Mouse (Mus musculus) heart, postnatal 25 days (tissue): ENCODE measurements around the gene Sds. TPM values are rescaled to one million over a fixed set of nuclear protein-coding genes. Genes with fewer than 3 reads are reported as not detected.
A peak's percentile ranks its signal among the peaks of the same experiment; 100 is the strongest.

Source experiments
- DNase-seq: peaks from one replicate; pipeline ENCODE4 v3.0.0; 2022; ENCODE audit warnings: low spot score
- intact Hi-C: fragments of 180-260 bp; cut with DNase I; formaldehyde crosslinking; loops from one replicate; pipeline ENCODE4 v1.15.1; 2025
- total RNA-seq, 2 experiments: library from RNA; stranded (reverse); gene quantifications; 2 replicates each; pipeline ENCODE4 v1.2.3; 2021

Gene Sds
- total RNA-seq, 2 experiments from 2014 or later: 1.2 to 1.3 TPM

DNA sequence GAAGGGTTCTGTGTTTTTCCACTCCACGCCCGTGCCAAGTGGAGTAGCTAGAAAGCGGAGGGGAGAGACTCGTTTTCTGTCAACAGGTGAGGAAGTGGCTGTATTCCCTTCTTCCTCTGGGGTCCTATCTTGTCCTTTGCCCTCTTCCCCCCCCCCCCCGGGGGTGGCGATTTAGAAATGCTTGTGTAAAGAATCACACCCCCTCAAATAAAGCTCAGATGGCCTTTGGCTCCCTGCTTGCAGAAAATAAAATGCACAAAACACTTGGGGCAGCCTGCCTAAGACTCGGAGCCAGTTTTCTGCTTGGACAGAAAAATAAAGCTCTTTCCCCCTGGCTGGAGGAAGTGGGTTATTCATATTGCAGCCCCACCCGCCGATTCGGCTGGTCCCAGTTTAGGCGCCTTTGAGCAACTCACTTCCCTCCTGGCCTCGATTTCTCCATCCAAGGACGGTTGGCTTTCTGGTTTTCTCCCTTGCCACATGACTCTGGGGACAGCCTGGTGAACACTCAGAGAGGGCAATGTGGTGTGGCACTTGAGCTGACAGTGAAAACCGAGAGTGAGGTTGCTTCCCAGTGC is 35.4 kb downstream of the Sds start:
- peak; percentile 35 for DNase-seq
- intact Hi-C loops: loop anchor here (5.0 kb wide), 1 partner anchor 76 kb away; the partner anchor contains the start of genes Iqcd and Tpcn1

DNA sequence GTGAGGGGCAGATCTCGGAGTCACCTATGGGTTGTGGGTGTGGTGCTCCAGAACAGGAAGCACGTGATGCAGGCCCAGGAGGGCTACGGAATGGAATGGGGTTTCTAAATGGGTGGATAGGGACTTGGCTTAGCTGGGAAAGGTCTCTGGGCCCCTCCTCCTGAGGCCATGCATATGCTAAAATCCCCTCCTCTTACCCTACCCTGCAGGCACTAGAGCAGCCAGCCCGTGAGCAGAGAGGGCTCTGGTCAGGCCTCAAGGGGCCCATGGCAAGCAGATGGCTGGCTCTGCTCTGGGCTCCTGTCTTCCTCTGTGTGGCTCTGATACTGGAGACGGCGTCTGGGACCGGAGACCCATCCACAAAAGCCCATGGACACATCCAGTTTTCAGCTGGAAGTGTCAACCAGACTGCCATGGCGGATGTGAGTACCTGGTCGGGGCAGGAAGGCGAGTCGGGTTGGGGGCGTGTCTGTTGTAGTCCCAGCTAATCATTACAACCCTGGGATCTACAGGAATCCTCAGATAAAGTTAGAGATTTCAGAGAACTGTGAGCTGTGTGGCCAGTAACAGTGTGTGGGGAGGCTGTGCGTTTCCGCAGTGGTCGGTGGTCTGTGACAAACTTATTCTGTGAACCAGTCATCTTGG is 36.7 kb downstream of the Sds start:
- no peak for DNase-seq
- intact Hi-C loops: loop anchor here (5.0 kb wide), 1 partner anchor 74 kb away; the partner anchor contains the start of genes Iqcd and Tpcn1

DNA sequence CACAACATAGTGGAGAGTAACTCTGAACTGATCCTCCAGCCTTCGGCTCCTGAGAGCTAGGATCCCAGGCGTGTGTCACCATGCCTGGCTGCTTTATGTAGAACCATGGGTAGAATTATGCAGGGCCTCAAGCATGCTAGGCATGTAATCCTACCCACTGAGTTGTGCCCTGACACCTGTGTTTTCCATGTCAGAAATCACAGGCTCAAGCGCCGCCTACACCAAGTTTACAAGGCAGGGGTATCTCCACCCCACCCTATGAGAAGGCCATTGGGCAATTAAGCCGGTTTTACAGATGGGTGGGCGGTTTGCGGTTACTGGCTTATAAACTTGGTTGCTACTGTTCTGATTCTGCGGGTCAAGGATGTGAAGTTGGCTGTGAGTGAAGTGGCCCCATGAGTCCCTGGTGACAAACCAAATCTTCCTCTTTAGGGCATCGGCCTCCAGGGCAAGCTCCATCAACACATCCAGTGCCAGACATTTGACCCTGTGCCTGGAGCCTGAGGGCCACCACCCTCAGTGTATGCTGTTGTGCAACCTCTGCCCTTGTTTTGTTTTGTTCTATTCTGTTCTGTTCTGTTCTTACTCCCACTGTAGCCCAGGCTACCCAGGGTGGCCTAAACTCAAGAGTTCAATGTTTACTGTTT is 37.8 kb downstream of the Sds start:
- no peak for DNase-seq

DNA sequence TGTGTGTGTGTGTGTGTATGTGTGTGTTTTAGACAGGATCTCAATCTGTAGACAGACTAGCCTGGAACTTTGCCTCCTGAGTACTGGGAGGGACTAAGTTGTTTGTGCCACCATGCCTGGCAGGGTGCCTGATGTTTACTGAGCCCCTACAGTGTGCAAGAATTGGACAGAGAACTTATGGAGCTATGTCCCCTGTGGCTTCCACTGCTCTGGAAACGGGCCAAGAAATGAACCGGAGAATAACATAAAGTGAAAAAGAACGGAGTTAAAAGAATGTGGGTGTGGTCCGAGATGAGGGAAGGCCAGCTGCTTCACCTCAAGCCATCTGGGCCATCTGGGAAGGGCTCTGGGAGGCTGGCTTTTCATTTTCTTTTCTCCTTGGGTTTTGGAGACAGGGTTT is 38.4 kb downstream of the Sds start:
- intact Hi-C loops: loop anchor here (5.0 kb wide), 1 partner anchor 73 kb away; the partner anchor contains the start of genes Iqcd and Tpcn1
- no peak for DNase-seq

More for the DNA sequence above, 37.8 kb downstream of the Sds start:
- intact Hi-C loops: loop anchor here (5.0 kb wide), 1 partner anchor 73 kb away; the partner anchor contains the start of genes Iqcd and Tpcn1

DNA sequence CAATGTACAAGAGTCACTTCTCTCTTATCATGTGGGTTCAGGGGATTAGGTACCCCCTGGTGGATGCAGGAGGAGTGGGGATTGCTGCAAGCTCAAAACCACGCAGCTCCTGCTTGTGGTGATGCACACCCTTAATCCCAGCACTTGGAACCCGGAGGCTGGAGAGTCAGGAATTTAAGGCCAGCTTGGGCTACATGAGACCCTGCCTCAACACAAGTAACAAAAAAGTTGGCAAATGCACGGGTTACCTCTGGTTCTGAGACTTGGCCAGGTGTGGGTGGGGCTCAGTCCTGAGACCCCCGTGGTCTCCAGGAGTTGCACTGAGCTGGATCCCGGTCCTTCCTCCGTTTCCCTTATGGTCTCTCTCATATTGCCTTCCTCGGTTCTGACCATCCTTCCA is 39.1 kb downstream of the Sds start:
- intact Hi-C loops: no loop called here
- DNase-seq: no peak

DNA sequence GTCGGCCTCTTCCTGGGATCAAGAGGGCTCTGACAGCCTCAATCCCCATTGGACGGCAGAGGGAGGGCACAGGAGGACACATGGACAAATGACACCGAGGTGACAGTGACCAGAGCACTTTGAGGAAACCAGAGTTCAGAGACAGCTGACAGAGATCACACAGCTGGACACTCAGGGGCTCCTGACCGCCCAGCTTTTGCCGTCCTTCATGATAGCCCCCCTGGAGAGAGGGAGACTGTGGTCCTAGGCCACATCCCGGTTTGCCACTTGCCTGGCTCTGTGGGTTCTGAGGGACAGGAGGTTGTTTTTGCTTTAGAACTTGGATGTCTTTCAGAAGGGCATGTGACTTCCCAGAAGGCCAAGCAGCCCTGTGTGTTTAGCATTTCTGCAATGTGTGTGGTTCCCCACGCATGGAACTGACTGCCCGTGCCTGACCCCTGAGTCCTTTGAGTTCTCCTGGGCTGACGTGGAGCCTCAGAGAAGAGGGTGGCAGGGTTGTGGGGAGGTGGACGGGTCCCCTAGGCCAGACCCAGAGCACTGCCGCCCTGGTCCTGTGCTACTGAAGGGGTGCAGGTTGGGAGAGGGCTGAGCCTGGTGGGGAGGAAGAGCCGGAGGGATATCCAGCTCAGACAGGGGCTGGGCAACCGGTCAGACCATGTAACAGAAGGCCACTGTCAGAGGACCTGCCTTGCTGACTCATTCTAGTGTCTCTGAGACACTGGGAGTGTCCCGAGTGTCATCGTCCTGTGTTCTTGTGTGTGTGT is 40.1 kb downstream of the Sds start:
- DNase-seq: peak; percentile 26
- intact Hi-C loops: no loop called here

DNA sequence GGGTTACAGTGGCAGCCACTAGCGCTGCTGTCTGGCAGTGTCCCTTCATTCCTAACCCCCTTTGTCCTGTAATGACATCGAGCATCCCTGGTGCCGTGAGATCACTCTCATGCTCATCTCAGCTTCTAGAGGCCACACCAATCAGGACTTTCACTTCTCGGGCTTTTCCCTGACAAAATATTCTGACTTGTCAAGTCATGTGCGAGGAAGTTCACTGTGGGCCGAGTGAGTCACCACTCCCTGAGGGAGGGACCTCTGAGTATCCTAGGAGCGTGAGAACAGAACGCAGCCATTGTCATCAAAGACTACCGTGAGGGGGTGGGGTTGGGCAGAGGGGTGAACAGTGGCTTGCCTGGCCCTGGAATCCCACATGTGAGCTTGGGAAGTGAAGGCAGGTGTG is 41.2 kb downstream of the Sds start:
- intact Hi-C loops: no loop called here
- DNase-seq: peak; percentile 68

DNA sequence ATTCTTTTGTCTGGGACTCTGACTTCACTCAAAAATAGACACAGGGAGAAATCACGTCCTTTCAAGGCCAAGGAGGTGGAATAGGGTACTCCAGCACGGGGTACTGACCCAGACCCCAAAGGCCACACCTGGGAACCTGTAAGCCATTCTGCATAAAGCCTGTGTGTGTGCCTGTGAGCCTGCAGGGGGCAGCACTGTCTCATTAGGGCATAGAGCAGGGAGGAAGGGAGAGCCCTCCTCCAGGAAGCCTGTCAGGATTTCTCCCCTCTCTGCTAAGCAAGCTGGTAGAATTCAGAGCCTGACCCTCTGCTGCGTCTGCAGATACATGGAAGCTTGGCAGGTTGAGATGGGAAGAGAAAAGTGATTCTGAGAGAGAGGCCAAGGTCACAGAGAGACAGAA is 46.3 kb downstream of the Sds start:
- no peak for DNase-seq
- intact Hi-C loops: loop anchor here (5.0 kb wide), 1 partner anchor 85 kb away; no protein-coding TSS in a partner anchor

DNA sequence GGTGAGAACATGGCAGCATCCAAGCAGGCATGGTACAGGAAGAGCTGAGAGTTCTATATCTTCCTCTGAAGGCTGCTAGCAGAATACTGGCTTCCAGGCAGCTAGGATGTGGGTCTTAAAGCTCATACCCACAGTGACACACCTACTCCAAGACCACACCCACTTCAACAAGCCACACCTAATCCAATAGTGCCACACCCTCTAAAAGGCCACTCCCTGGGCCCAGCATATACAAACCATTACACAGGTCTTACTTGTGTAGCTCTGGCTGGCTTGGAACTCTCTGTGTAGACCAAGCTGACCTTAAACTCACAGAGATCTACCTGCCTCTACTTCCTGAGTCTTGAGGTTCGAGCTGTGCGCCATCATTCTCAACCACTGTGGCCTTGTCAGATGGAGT is 48.4 kb downstream of the Sds start:
- intact Hi-C loops: loop anchor here (5.0 kb wide), 1 partner anchor 83 kb away; no protein-coding TSS in a partner anchor
- no peak for DNase-seq

DNA sequence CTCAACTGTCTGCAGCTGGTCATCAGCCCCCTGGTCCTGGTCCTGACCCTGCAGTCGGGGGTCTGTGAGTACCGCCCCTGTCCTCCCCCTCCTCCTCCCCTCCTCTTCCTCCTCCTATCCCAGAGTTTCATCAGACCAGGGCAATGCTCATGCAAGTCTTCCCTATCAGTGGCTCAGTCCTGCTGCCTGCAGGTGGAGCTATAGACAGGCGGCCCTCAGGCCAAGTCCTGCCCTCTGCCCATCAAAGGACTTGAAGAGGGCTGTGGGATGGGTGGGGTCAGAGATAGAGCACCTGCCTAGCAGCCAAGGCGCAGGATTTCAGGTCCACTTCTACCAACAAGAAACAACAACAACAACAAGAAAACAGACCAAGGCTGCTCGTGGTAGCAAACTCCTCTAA is 49.4 kb downstream of the Sds start:
- DNase-seq: no peak
- intact Hi-C loops: no loop called here

DNA sequence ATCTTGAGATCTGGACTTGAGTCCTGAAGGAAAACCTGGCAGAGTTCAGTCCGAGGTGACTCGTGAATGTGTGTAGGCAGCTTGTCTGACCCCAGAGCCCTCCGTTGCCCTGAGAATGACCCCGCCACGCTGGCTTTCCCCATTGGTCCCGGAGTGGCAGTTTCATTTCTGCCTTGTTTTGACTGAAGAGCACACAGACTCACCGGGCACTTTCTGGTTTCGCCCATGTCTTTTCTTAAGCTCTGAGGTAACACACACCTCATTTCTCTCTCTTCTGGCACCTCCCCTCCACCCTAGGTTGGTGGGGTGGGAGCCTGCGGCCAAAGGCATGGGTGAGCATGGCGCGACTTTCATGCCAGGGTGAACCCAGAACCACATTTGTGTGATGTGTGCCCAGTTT is 50.0 kb downstream of the Sds start:
- no peak for DNase-seq
- intact Hi-C loops: no loop called here

DNA sequence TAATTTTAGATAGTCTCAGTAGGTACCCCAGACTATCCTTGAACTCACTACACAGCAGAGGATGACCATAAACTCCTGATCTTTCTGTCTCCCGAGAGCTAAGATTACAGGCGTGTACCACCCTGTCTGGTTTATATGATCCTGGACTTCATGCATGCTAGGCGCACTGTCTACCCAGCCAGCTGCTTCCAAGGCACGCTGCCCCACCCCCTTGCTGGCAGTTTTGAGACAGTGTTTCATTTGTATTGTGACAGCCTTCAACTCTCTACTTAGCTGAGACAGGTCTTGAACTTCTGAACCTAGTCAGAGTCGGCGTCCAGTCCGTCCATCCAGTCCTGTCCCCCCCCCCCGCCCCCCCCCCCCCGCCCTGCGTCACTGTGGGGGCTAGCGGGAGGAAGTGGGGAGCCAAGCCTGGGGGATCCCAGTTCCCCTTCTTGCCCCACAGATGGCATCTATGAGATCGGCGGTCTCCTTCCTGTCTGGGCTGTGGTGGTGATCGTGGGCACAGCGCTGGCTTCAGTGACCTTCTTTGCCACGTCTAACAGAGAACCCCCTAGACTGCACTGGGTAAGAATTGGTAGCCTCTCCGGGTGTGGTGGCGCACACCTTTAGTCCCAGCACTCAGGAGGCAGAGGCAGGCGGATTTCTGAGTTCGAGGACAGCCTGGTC is 51.1 kb downstream of the Sds start:
- intact Hi-C loops: no loop called here
- no peak for DNase-seq

DNA sequence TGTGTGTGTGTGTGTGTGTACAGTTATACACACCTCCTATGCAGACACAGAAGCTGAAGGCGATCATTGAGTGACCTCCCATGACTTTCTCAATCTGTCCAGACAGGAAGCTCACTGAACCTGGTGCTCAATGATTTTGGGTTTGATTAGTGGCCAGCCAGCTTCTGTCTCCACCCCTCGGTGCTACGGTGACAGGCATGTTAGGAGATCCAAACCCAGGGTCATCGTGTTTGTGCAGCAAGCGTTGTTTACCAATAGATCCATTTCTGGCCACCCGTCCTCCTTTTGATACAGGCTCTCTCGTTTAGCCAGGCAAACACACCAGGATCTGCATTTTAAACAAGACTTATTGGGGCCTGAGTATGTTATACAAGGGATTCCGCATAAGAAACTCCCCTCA is 55.3 kb downstream of the Sds start:
- intact Hi-C loops: no loop called here
- DNase-seq: no peak

Other genes starting within 250 kb of the Sds start
- not detected for gene Lhx5, start 44.8 kb upstream of the Sds start, total RNA-seq
- gene Sdsl, start 3.7 kb upstream of the Sds start, total RNA-seq: 1 to 10 TPM; 8.8 to 9.6 TPM
- 10 to 100 TPM; 33.2 to 37.1 TPM for gene Plbd2, start 27.1 kb downstream of the Sds start, total RNA-seq
- gene Slc8b1, start 34.6 kb downstream of the Sds start, total RNA-seq: 10 to 100 TPM in 1 of 2 experiments, 1 to 10 TPM in 1; 9.3 to 12.6 TPM
- gene Tpcn1, start 112.1 kb downstream of the Sds start, total RNA-seq: 10 to 100 TPM; 36.0 to 37.9 TPM
- not detected for gene Iqcd, start 112.5 kb downstream of the Sds start, total RNA-seq
- gene Rita1, start 136.1 kb downstream of the Sds start, total RNA-seq: 10 to 100 TPM; 15.4 to 18.7 TPM
- gene Ddx54, start 136.2 kb downstream of the Sds start, total RNA-seq: 10 to 100 TPM; 20.1 to 21.4 TPM
- not detected for gene Cfap73, start 157.7 kb downstream of the Sds start, total RNA-seq
- gene Rasal1, start 172.3 kb downstream of the Sds start, total RNA-seq: not detected
- gene Dtx1, start 235.4 kb downstream of the Sds start, total RNA-seq: 1 to 10 TPM; 1.8 to 1.9 TPM